7 mouse cellular contexts compared by ENCODE assay signal in genomic region chr8:13461843-13462242, GRCm38 (mm10). TPM values are rescaled to one million over a fixed set of nuclear protein-coding genes. Genes with fewer than 3 reads are reported as not detected.
A peak's percentile ranks its signal among the peaks of the same experiment; 100 is the strongest.
DNase-seq lines count a peak whose midpoint lies in the region; TF ChIP-seq lines count a peak whose summit lies in the region.

No protein-coding gene starts in this region.

- H3K4me3 ChIP-seq in E14TG2a.4 (replicated peaks; ENCODE audit: low read length): no peak overlapping the region

- H3K9me3 ChIP-seq in E14TG2a.4 (ENCODE audit: low read length): no peaks in the 10 kb centered on the region

- peaks cover 2% of the 10 kb centered on the region; the same call in 1 of the 2 replicates for H3K27me3 ChIP-seq in E14TG2a.4 (ENCODE audit: insufficient read depth, low read length)

- intact Hi-C loops in heart, postnatal 10 days (cut with DNase I): loop anchor here (1.0 kb wide), 1 partner anchor 51 kb away; no protein-coding TSS in a partner anchor

- TF ChIP-seq CTCF in E14TG2a.4 (conservative IDR thresholded peaks at IDR 0.05; ENCODE audit: low read length): peak; percentile 76

- DNase-seq in adrenal gland, adult 18-20 months (ENCODE audit: low spot score in 2 of 2): peak; percentile 74 to 80
- DNase-seq in embryo, embryonic 10.5 days (ENCODE audit: low spot score): peak; percentile 72
- peak; percentile 75 to 86 for DNase-seq in heart, postnatal 10 days
- DNase-seq in layer of hippocampus, adult 8-10 months (ENCODE audit: low spot score in 2 of 2): peak; percentile 59 to 80
- peak; percentile 63 for DNase-seq in lung, postnatal 25 days (ENCODE audit: low spot score)
- peak; percentile 17 for DNase-seq in spleen, adult 12 weeks (ENCODE audit: low spot score)

- peaks cover 14% of the 10 kb centered on the region for H3K4me1 ChIP-seq in E14TG2a.4 (replicated peaks; ENCODE audit: low read depth, low read length)

- H3K36me3 ChIP-seq in E14TG2a.4 (ENCODE audit: insufficient read depth, low read length): no peaks in the 10 kb centered on the region

RNA-seq across cellular contexts. Expression of gene Tmem255b, which starts 26.9 kb away (rescaled TPM):
- total RNA-seq in adrenal gland, adult 18-20 months (2021): 1 to 10 TPM; 1.3 to 1.7 TPM
- total RNA-seq in heart, postnatal 10 days (2021): 10 to 100 TPM; 13.5 to 18.8 TPM
- 1 to 10 TPM; 4.9 to 6.8 (median 6.1) TPM for total RNA-seq in layer of hippocampus, adult 8-10 months (2022)

RNA-seq across cellular contexts. Expression of gene Gas6, which starts 32.4 kb away (rescaled TPM):
- 100 to 1,000 TPM; 100 to 394 TPM for total RNA-seq in adrenal gland, adult 18-20 months (2021)
- 100 to 1,000 TPM; 135 to 143 TPM for total RNA-seq in heart, postnatal 10 days (2021)
- total RNA-seq in layer of hippocampus, adult 8-10 months (2022): 100 to 1,000 TPM in 2 of 4 experiments, 10 to 100 TPM in 2; 84.4 to 105 (median 93.8) TPM

RNA-seq across cellular contexts. Expression of gene Grk1, which starts 57.0 kb away (rescaled TPM):
- not detected for total RNA-seq in adrenal gland, adult 18-20 months (2021)
- under 1 TPM in 1 of 2 experiments, not detected in 1; 0.05 TPM for total RNA-seq in heart, postnatal 10 days (2021)
- not detected for total RNA-seq in layer of hippocampus, adult 8-10 months (2022)

Comparison
In these comparisons a context has a peak if more than half of its experiments do, and no peak if none do; other contexts are left out.
1. DNase-seq: peak in every context shown above with its lines; median percentile 80 in heart, postnatal 10 days; 77 in adrenal gland, adult 18-20 months; 72 in embryo, embryonic 10.5 days; 70 in layer of hippocampus, adult 8-10 months; 63 in lung, postnatal 25 days; 17 in spleen, adult 12 weeks.